11 mouse cellular contexts compared by ENCODE assay signal in genomic region chr12:77197121-77197599, GRCm38 (mm10). TPM values are rescaled to one million over a fixed set of nuclear protein-coding genes. Genes with fewer than 3 reads are reported as not detected.
DNase-seq lines count a peak whose midpoint lies in the region; ATAC-seq and TF ChIP-seq lines count a peak whose summit lies in the region.
"Had no signal": no experiment of that assay in that cellular context is flagged by ENCODE, and none has a peak within 500 bp of the region (broad histone marks: within the 10 kb centered on the region; RNA-seq: fewer than 3 reads in every experiment).

No protein-coding gene starts in this region.

- 67% methylated on average over 7 of the region's 7 CpGs for WGBS in intestine, postnatal 0 days
- 71% methylated on average over 7 of the region's 7 CpGs for WGBS in hindbrain, embryonic 14.5 days

- no peaks in the 10 kb centered on the region for H3K4me1 ChIP-seq in intestine, postnatal 0 days (replicated peaks; ENCODE audit: control insufficient read depth, insufficient read depth, low read length)
- no peaks in the 10 kb centered on the region for H3K4me1 ChIP-seq in hindbrain, embryonic 14.5 days (replicated peaks; ENCODE audit: control insufficient read depth, insufficient read depth, low read length)
- H3K4me1 ChIP-seq: lung, embryonic 15.5 days; neural tube, embryonic 13.5 days; stomach, embryonic 15.5 days had no signal

- DNase-seq in kidney, adult 11 months: peak; percentile 50
- DNase-seq in kidney, postnatal 10 days: no peak
- peak; percentile 13 to 27 for DNase-seq in spleen, postnatal 36 days (ENCODE audit: low spot score in 2 of 2)
- no peak for DNase-seq in spleen, postnatal 4 days (ENCODE audit: low spot score in 2 of 2)
- DNase-seq in induced T-regulatory cell, adult 2 months (ENCODE audit: low read depth): peak; percentile 31
- peak; percentile 49 for DNase-seq in thymus, postnatal 25 days
- no peak for DNase-seq in hindbrain, embryonic 14.5 days (ENCODE audit: low spot score)

- no peak overlapping the region for H3K4me2 ChIP-seq in intestine, postnatal 0 days (replicated peaks; ENCODE audit: low read depth)
- H3K4me2 ChIP-seq in hindbrain, embryonic 14.5 days (replicated peaks): no peak overlapping the region
- H3K4me2 ChIP-seq: lung, embryonic 15.5 days; neural tube, embryonic 13.5 days; stomach, embryonic 15.5 days had no signal

- H3K4me3 ChIP-seq in intestine, postnatal 0 days (ENCODE audit: low read depth, low read length): no peak overlapping the region
- H3K4me3 ChIP-seq in hindbrain, embryonic 14.5 days (replicated peaks; ENCODE audit: low read length): no peak overlapping the region
- H3K4me3 ChIP-seq: lung, embryonic 15.5 days; neural tube, embryonic 13.5 days; stomach, embryonic 15.5 days had no signal

- no peak overlapping the region for H3K9ac ChIP-seq in intestine, postnatal 0 days (ENCODE audit: low read depth, low read length)
- H3K9ac ChIP-seq in hindbrain, embryonic 14.5 days: no peak overlapping the region
- H3K9ac ChIP-seq: lung, embryonic 15.5 days; neural tube, embryonic 13.5 days; stomach, embryonic 15.5 days had no signal

- ATAC-seq in intestine, postnatal 0 days: no peak
- no peak for ATAC-seq in hindbrain, embryonic 14.5 days (ENCODE audit: low FRiP score)

- no peaks in the 10 kb centered on the region for H3K9me3 ChIP-seq in intestine, postnatal 0 days (ENCODE audit: control insufficient read depth)
- H3K9me3 ChIP-seq in hindbrain, embryonic 14.5 days (ENCODE audit: control insufficient read depth, low read length): peaks cover 8% of the 10 kb centered on the region; the same call in 1 of the 2 replicates
- H3K9me3 ChIP-seq: lung, embryonic 15.5 days; stomach, embryonic 15.5 days had no signal

- H3K27me3 ChIP-seq in intestine, postnatal 0 days (replicated peaks; ENCODE audit: control insufficient read depth, insufficient read depth, low read length): peaks cover 60% of the 10 kb centered on the region
- H3K27me3 ChIP-seq in hindbrain, embryonic 14.5 days (ENCODE audit: control insufficient read depth, insufficient read depth, low read length): no peaks in the 10 kb centered on the region
- H3K27me3 ChIP-seq: lung, embryonic 15.5 days; neural tube, embryonic 13.5 days; stomach, embryonic 15.5 days had no signal

- no peaks in the 10 kb centered on the region for H3K36me3 ChIP-seq in intestine, postnatal 0 days (ENCODE audit: control insufficient read depth, insufficient read depth)
- no peaks in the 10 kb centered on the region for H3K36me3 ChIP-seq in hindbrain, embryonic 14.5 days (replicated peaks; ENCODE audit: control insufficient read depth, insufficient read depth)
- H3K36me3 ChIP-seq: lung, embryonic 15.5 days; neural tube, embryonic 13.5 days; stomach, embryonic 15.5 days had no signal

- TF ChIP-seq CTCF in intestine, postnatal 0 days (IDR thresholded peaks at IDR 0.05; ENCODE audit: low read depth): no peak

- H3K27ac ChIP-seq in intestine, postnatal 0 days (ENCODE audit: low read depth, low read length): no peak overlapping the region
- no peak overlapping the region for H3K27ac ChIP-seq in hindbrain, embryonic 14.5 days
- H3K27ac ChIP-seq: lung, embryonic 15.5 days; neural tube, embryonic 13.5 days had no signal

RNA-seq across cellular contexts. Expression of gene Fut8, which starts 40.8 kb away (rescaled TPM):
- polyA plus RNA-seq in intestine, postnatal 0 days (2015; fragmentation: Nextera tagmentation; extraction: Ambion mirVana): 9.1 and 10.1 TPM in 2 replicates
- polyA plus RNA-seq in hindbrain, embryonic 14.5 days (2014; fragmentation: Nextera tagmentation; extraction: Ambion mirVana): 62.2 and 74.7 TPM in 2 replicates

Comparison
In these comparisons a context has a peak if more than half of its experiments do, and no peak if none do; other contexts are left out.
1. DNase-seq: peak in kidney, adult 11 months (single experiment), spleen, postnatal 36 days (2 of 2), induced T-regulatory cell, adult 2 months (single experiment) and thymus, postnatal 25 days (single experiment); none in kidney, postnatal 10 days (single experiment), spleen, postnatal 4 days (0 of 2) and hindbrain, embryonic 14.5 days (single experiment).